Mouse (Mus musculus) urinary bladder, adult 18-20 months (tissue): ENCODE measurements around the gene Syap1.
"Not testable (repeated sequence)": the region's sequence is repeated elsewhere in the genome, so short reads cannot be mapped to it uniquely, and the experiment has no call there.

Experiments
- DNase-seq, 2 experiments: peaks; one replicate each; pipeline ENCODE4 v3.0.0; 2022; ENCODE audit warnings: low spot score in 2 of 2, mixed read lengths in 2 of 2

The Syap1 gene

GRCm38 (mm10) chrX:162887931-162888511 lies at the start of gene Syap1:
Gene Syap1, minus strand, starts transcription at chrX:162888447.
- DNase-seq = peak; percentile 70 to 71

DNA sequence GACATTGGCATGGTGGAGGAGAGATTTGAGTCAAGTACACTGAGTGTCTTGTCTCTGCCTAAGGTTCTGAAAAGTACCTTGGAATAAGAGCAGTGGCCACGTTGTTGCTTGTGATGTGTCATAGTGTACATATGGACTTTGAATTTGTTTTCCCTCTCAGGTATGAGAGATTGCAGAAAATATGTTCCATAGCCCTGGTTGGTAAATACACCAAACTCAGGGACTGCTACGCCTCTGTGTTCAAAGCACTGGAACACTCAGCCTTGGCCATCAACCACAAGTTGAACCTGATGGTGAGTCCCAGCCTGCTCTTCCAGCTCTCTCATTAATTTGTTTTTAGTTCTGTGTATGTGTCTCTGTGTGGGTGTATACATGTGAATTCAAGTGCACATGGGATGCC lies 43.2 kb upstream of the Syap1 start:
- DNase-seq = no peak

GRCm38 (mm10) chrX:162921487-162922125 lies 33.4 kb upstream of the Syap1 start:
- no peak for DNase-seq

- peak in 1 of 2 experiments; percentile 21 for DNase-seq
These were observed 27.4 kb upstream of the Syap1 start for GRCm38 (mm10) chrX:162915697-162916096.

GRCm38 (mm10) chrX:162913651-162914050 lies 25.4 kb upstream of the Syap1 start:
- no peak for DNase-seq

DNA sequence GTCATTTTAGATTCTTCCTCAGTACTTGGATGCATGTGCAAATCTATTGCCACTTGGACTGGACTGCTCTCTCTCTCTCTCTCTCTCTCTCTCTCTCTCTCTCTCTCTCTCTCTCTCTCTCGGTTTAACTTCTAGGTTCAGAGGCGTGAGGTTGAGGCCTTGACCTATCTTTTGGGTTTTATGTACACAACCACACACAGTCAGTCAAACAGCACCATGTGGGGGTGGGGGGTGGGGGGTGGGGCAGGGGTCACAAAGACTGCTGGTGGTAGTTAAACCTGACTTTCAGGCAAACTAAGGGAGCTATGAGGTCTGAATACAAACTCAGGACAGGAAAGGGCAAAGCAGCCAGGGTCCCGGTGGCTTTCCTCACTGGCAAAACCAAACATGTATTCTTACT lies 19.3 kb upstream of the Syap1 start:
- DNase-seq = no peak

DNA sequence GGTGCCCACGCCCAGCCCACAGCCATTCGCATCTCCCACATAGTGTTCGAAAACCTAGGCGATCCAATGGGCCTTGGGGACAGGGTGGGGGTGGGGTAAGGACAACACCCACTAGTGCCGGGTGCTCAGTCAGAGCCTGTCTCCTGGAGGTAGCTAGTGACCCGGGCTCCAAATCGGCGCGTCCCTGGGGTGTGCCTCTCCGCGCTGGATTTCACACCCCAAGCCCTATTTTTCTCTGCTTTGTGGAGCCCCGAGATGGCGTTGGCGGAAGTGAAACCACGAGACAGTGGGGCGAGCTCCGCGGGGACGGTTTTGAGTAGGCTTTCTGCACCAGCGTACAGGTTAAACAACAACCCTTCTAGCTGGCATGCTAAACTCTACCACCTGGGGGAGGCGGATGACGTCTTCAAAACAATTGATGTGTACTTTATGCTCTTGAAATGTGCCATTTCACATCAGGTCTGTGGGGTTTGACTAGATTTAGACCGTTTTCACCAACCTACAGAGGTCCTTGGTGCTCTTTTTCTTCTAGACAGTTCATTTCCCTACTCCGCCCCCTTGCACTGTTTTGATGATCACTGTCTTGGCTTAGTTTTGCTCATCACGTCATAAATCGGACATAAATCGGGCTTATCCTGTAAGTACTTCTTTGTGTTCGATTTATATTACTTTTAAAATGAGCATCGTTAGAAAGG lies 13.9 kb upstream of the Syap1 start:
- DNase-seq = peak; percentile 6 to 42

DNA sequence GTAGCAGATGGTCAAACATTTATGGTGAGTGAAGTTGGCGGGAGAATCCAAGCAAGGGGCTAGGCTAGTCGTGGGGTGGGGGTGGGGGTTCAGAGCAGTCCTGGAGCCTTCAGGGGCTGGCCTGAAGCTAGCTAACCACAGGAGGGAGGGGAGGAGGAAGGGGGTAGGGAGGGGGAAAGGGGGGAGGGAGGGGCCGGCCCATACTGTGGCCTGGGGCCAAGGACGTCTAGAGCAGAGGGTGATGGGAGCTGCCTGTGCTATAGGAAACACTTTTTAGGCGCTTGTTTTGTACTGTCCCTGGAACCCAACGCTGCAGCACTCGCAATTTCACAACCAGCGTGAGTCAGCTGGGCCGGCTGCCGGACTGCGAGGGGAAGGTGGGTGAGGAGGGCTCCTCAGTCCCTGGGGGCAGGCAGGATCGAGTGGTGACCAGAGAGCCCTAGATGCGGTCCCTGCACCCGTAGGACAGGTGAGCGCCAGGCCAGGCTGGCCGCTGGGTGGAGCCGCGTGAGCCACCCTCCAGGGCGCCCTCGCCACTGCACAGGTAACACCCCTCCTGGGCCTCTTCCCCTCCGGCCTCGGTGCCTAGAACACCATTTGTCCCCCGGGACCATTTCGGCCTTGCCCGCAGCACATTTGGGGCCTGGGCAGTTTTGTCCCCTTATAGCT lies 13.3 kb upstream of the Syap1 start:
- peak; percentile 45 to 49 for DNase-seq

GRCm38 (mm10) chrX:162900938-162901337 lies 12.7 kb upstream of the Syap1 start, which contains the start of gene Ctps2:
Gene Ctps2, plus strand, starts transcription at chrX:162901238.
- no peak for DNase-seq

- DNase-seq = not testable (repeated sequence)
These were observed 452 bp upstream of the Syap1 start for GRCm38 (mm10) chrX:162888575-162889223.

- DNase-seq = no peak
These were observed 10.0 kb downstream of the Syap1 start for GRCm38 (mm10) chrX:162878236-162878635.

DNA sequence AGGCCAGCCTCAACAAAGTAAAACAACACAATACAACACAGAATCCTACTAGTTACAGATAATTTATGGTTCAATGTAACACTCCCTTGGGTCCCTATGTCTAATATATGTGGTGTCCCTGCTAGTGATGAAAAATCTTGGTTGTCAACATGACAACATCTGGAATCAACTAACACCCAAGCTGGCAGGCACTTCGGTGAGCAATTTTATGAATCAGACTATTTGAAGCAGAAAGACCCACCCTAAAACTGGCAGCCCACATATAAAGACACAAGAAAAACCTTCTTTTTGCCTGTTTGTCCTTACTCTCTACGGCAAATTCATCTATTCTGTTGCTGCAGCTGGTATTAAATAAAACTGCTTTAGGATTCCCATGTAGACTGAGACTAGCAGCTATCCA lies 14.5 kb downstream of the Syap1 start:
- no peak for DNase-seq

GRCm38 (mm10) chrX:162871734-162872517 lies 16.3 kb downstream of the Syap1 start:
- peak; percentile 5 for DNase-seq

DNA sequence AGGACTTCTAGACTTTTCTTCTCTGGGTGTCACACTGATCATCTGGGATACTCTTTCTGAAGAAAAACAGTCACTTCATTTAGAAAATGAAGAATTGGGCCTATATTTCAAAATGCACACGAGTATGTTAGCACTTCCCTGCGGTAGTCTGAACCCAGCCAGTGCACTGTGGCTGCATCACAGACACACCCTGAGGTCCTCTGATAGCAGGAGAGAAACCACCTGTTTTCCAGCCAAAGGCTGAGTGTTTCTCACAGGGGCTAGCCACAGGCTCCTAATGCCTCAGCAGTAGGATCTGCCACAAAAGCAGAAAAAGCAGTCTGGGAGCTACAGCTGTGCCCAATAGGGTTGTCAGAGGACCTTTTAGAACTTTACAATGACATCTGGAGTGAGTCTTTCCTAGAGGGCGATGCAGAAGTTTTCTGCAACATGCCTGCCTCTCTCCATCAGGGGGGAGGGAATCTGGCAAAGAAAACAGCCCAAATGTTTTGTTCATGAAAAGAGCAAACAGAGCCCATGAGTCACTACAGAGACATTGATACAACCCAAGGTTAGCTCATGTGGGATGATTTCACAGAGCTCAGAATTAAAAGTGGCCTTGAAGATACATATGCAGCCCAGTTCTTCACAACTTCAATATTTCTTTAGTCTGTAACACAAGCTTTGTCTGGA lies 19.8 kb downstream of the Syap1 start:
- DNase-seq = peak in 1 of 2 experiments; percentile 6

GRCm38 (mm10) chrX:162848682-162849081 lies 39.6 kb downstream of the Syap1 start:
- DNase-seq = no peak

DNA sequence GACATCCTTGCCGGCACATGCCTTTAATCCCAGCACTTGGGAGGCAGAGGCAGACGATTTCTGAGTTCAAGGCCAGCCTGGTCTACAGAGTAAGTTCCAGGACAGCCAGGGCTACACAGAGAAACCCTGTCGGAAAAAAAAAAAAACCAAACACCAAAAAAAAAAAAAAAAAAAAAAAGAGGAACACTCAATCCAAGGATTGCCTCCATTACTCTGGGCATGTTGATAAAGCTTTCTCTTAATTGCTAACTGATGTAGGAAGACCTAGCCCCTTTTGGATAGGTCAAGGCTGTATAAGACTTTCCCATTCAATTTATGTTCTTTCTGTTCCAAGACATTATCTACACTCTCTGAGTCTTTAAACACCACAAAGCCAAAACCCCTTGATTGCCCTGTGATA lies 42.7 kb downstream of the Syap1 start:
- DNase-seq = no peak

DNA sequence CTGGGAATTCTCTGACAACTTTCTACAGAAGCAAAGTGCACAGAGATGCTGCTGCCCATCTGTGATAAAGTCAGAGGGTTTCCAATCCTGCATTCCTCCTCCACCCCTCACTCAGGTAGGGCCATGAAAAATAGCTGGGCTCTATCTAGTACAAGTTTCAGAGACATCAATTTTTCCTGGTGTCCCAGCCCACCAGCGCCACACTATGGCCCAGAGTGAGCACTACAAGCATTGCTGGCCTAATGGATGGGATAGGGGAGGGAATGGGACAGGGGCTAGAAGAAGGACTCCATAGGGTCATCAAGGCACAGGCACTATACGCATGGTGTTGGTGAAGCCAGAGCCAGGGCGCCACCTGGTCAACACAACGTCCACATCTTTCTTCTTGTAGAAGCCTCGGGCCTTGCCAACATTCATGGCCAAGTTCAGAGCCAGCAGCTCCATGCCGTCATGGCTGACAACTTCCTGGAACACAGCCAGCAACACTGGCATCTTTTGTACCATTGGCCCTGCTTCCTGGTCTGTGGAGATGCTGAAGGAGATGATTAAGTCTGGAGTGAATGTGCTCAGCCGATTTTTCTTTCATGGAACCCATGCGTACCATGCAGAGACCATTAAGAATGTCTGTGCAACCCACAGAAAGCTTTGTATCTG lies 43.7 kb downstream of the Syap1 start:
- DNase-seq = no peak

- DNase-seq = no peak
These were observed 56.1 kb downstream of the Syap1 start for GRCm38 (mm10) chrX:162832101-162832500.

DNA sequence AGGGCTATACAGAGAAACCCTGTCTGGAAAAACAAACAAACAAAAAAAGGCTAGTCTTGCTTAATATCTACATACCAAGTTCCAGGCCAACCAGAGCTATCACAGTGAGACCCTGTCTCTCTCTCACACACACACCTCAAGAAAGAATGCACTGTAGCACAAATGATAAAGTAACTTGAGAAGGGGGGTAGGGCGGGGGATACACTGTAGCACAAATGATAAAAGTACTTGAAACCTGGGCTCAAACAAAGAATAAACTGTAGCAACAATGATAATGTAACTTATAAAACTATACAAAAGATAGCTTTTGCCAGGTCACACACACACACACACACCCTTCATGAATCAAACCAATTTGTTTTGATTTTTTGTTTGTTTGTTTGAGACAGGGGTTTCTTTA lies 56.7 kb downstream of the Syap1 start:
- no peak for DNase-seq

- no peak for DNase-seq
These were observed 57.2 kb downstream of the Syap1 start for GRCm38 (mm10) chrX:162831036-162831435.
